Mouse (Mus musculus) liver, postnatal 0 days (tissue): ENCODE results near the gene Rbfox3. TPM values are rescaled to one million over a fixed set of nuclear protein-coding genes. Genes with fewer than 3 reads are reported as not detected.

Experiments used
- ATAC-seq: fragments of 200-750 bp; cut with Nextera tagmentation; 2 replicates; pipeline ENCODE4 v1.8.0; 2017; ENCODE audit warnings: mild to moderate bottlenecking, moderate library complexity
- DNase-seq: peaks from one replicate; pipeline ENCODE4 v3.0.0-alpha.2; 2016
- H3K27ac ChIP-seq: fragments of 300-500 bp; sonication (generic); 2 replicates; pipeline ENCODE4 v1.5.1; 2014; ENCODE audit warnings: antibody characterized with exemption, moderate library complexity, mild to moderate bottlenecking, low read depth
- H3K27me3 ChIP-seq: fragments of 300-500 bp; sonication (generic); 2 replicates; pipeline ENCODE4 v1.6.1; 2014; ENCODE audit warnings: low read length, control low read depth, mixed read lengths; ENCODE audit not compliant: insufficient read depth
- H3K36me3 ChIP-seq: fragments of 300-500 bp; sonication (generic); replicated peaks from 2 replicates; pipeline ENCODE4 v1.6.1; 2014; ENCODE audit warnings: mild to moderate bottlenecking, control low read depth, low read length, moderate library complexity, mixed read lengths; ENCODE audit not compliant: insufficient read depth
- H3K4me1 ChIP-seq: fragments of 300-500 bp; sonication (generic); 2 replicates; pipeline ENCODE4 v1.6.1; 2014; ENCODE audit warnings: antibody characterized with exemption, mild to moderate bottlenecking, control low read depth; ENCODE audit not compliant: insufficient read depth
- H3K4me2 ChIP-seq: fragments of 300-500 bp; sonication (generic); 2 replicates; pipeline ENCODE4 v1.6.1; 2014; ENCODE audit warnings: low read depth, mild to moderate bottlenecking, low read length, moderate library complexity, mixed read lengths
- H3K4me3 ChIP-seq: fragments of 300-500 bp; sonication (generic); 2 replicates; pipeline ENCODE4 v1.5.1; 2014; ENCODE audit warnings: low read depth, low read length
- H3K9ac ChIP-seq: fragments of 300-500 bp; sonication (generic); replicated peaks from 2 replicates; pipeline ENCODE4 v1.6.1; 2014; ENCODE audit warnings: mild to moderate bottlenecking, moderate library complexity
- H3K9me3 ChIP-seq: fragments of 300-500 bp; sonication (generic); 2 replicates; pipeline ENCODE4 v1.6.1; 2016; ENCODE audit warnings: mild to moderate bottlenecking, control low read depth, low read length, mixed read lengths
- CTCF ChIP-seq: sonication (generic); IDR thresholded peaks from 2 replicates; pipeline ENCODE4 v1.5.1; 2016; ENCODE audit warnings: antibody characterized with exemption, low read depth
- EP300 ChIP-seq: IDR thresholded peaks from 2 replicates; pipeline ENCODE4 v1.6.1; 2016; ENCODE audit warnings: antibody characterized with exemption, low read depth, mild to moderate bottlenecking
- WGBS: fragments of 180-500 bp; shearing (Covaris S2); extraction: QIAGEN DNeasy Blood & Tissue Kit; methylation state at CpG from one replicate; pipeline ENCODE4 v1.1.7; 2014; ENCODE audit not compliant: insufficient replicate concordance; 5-methylcytosine and 5-hydroxymethylcytosine counted together
- polyA plus RNA-seq: library from polyadenylated mRNA; unstranded; fragments of >200 nt; fragmentation: Nextera tagmentation; extraction: Ambion mirVana; gene quantifications from 2 replicates; pipeline ENCODE4 v1.2.1, GENCODE M21; 2015

Gene Rbfox3
- polyA plus RNA-seq, 1 experiment from 2014 or later: 0.73 TPM

DNA sequence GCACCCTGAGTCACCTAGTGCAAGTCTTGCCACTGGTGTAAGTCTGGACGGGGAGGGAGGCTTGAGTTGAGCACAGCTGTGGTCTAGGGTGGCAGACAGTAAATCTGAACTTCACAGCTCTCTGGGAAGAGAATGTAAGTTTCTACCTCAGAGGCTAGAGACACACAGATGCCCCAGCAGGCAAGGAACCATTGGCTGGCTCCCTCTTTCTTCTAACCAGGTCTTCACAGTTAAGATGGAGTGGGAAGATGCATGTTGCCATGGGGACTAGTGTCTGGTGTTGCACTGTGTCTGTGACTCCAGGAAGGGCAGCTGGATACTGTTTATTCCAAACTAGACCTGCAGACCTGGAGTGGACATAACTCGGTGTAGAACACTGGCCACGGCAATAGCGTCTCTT lies 348.6 kb downstream of the Rbfox3 start:
- WGBS: 66% methylated on average over 4 of the region's 4 CpGs
- Histone ChIP-seq H3K27me3 (peaks cover 9% of the 10 kb centered on the region; the same call in 1 of the 2 replicates), H3K36me3 (no peaks in the 10 kb centered on the region), H3K4me3 (no peak overlapping the region), H3K4me1 (no peaks in the 10 kb centered on the region), H3K4me2 (no peak overlapping the region), H3K9me3 (no peaks in the 10 kb centered on the region), H3K27ac (no peak overlapping the region), H3K9ac (no peak overlapping the region)
- no peak for ATAC-seq
- TF ChIP-seq EP300: no peak
- TF ChIP-seq CTCF: no peak
- no peak for DNase-seq

GRCm38 (mm10) chr11:118558193-118558592 lies 353.2 kb downstream of the Rbfox3 start:
- Histone ChIP-seq H3K4me2 (no peak overlapping the region), H3K36me3 (no peaks in the 10 kb centered on the region), H3K27me3 (no peaks in the 10 kb centered on the region), H3K4me3 (no peak overlapping the region), H3K9me3 (no peaks in the 10 kb centered on the region), H3K4me1 (no peaks in the 10 kb centered on the region), H3K9ac (no peak overlapping the region), H3K27ac (no peak overlapping the region)
- ATAC-seq (no peak), DNase-seq (no peak)
- TF ChIP-seq CTCF (no peak), EP300 (no peak)
- WGBS: 69% methylated on average over 8 of the region's 8 CpGs

DNA sequence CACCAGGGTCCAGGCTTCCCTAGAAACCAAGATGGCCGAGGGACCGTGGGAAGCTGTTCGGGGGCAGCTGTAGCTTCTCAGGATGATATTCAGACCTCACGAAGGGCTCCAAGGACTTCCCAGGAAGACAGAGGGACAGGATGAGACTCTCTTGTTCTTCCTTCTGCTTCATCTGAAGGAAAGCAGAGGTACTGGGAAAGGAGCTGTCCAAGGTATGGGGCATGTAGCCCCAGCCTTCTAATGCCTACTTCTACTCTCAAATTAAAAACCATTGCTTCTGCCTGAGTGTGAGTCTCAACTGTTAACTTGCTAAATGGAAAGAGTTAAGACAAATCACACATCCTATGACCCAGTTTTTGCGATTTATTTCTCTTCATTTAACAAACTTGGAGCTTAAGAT lies 355.8 kb downstream of the Rbfox3 start:
- no peak overlapping the region for H3K4me3 ChIP-seq
- H3K4me2 ChIP-seq: no peak overlapping the region
- H3K9ac ChIP-seq: no peak overlapping the region
- TF ChIP-seq CTCF (no peak), EP300 (no peak)
- no peaks in the 10 kb centered on the region for H3K27me3 ChIP-seq
- DNase-seq (no peak), ATAC-seq (no peak)
- H3K27ac ChIP-seq: no peak overlapping the region
- no peaks in the 10 kb centered on the region for H3K4me1 ChIP-seq
- H3K9me3 ChIP-seq: no peaks in the 10 kb centered on the region
- H3K36me3 ChIP-seq: no peaks in the 10 kb centered on the region
- WGBS: 35% methylated on average over 5 of the region's 5 CpGs

DNA sequence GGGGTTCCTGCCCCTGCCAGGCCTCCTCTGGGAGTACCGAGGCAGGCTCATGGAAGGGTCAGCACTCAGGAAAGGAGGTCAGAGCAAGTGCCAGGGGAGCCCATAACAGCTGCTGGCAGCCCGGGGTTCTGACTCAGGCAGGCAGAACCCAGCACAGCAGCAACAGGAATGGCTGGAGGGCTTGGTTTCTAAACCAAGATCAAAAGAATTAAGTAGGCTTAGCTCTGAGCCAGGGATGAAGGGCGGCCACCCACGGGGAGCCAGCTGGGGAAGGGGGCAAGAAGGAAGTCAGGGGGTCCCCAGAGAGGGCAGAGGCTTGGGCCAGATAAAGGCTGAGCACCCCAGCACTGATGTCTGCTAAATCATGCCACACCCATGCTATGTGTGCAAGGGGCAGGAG lies 356.9 kb downstream of the Rbfox3 start:
- DNase-seq (no peak), ATAC-seq (no peak)
- Histone ChIP-seq H3K36me3 (no peaks in the 10 kb centered on the region), H3K4me1 (no peaks in the 10 kb centered on the region), H3K9me3 (no peaks in the 10 kb centered on the region), H3K4me2 (no peak overlapping the region), H3K27ac (no peak overlapping the region), H3K27me3 (no peaks in the 10 kb centered on the region), H3K9ac (no peak overlapping the region), H3K4me3 (no peak overlapping the region)
- WGBS: 18% methylated on average over 4 of the region's 4 CpGs
- no peak for TF ChIP-seq CTCF
- no peak for TF ChIP-seq EP300

GRCm38 (mm10) chr11:118553926-118554325 lies 357.5 kb downstream of the Rbfox3 start:
- Histone ChIP-seq H3K27ac (no peak overlapping the region), H3K4me1 (no peaks in the 10 kb centered on the region), H3K36me3 (no peaks in the 10 kb centered on the region), H3K9ac (no peak overlapping the region), H3K27me3 (no peaks in the 10 kb centered on the region), H3K9me3 (no peaks in the 10 kb centered on the region), H3K4me2 (no peak overlapping the region), H3K4me3 (no peak overlapping the region)
- ATAC-seq (no peak), DNase-seq (no peak)
- WGBS: 30% methylated on average over 4 of the region's 4 CpGs
- TF ChIP-seq CTCF: no peak
- TF ChIP-seq EP300: no peak

- Histone ChIP-seq H3K4me1 (no peaks in the 10 kb centered on the region), H3K9ac (no peak overlapping the region), H3K27ac (no peak overlapping the region), H3K36me3 (no peaks in the 10 kb centered on the region), H3K4me2 (no peak overlapping the region), H3K27me3 (no peaks in the 10 kb centered on the region), H3K4me3 (no peak overlapping the region), H3K9me3 (no peaks in the 10 kb centered on the region)
- ATAC-seq (no peak), DNase-seq (no peak)
- TF ChIP-seq EP300 (no peak), CTCF (no peak)
- WGBS: 41% methylated on average over 6 of the region's 6 CpGs
Measured at GRCm38 (mm10) chr11:118553001-118553400, 358.4 kb downstream of the Rbfox3 start.

DNA sequence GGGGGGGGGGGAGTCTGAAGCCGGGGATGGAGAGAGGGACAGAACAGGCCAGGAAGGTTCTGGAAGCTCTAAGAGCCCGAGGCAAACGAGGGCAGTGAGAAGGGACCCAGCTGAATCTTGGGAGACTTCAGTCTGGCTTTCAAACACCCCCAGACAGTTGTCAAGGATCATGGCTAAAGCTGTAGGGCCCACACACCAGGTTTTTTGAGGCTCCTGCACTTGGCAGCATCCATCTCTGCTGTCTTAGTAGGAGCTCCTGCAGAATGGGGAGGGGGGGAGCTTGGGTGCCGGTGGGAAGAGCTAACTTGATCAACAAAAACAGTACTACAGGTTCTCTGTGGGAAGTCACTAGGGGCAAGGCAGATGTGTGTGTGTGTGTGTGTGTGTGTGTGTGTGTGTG lies 358.9 kb downstream of the Rbfox3 start:
- no peak overlapping the region for H3K4me3 ChIP-seq

More for the DNA sequence above, 358.9 kb downstream of the Rbfox3 start:
- TF ChIP-seq CTCF: no peak
- DNase-seq (no peak), ATAC-seq (no peak)
- Histone ChIP-seq H3K36me3 (no peaks in the 10 kb centered on the region), H3K27me3 (no peaks in the 10 kb centered on the region), H3K9me3 (no peaks in the 10 kb centered on the region), H3K4me1 (no peaks in the 10 kb centered on the region), H3K4me2 (no peak overlapping the region), H3K27ac (no peak overlapping the region), H3K9ac (no peak overlapping the region)
- 59% methylated on average over 4 of the region's 4 CpGs for WGBS
